ENCODE assay signal across 8 mouse cellular contexts in genomic region chr6:90736074-90736672, GRCm38 (mm10).
DNase-seq lines count a peak whose midpoint lies in the region; ATAC-seq and TF ChIP-seq lines count a peak whose summit lies in the region.

No protein-coding gene starts in this region.

- WGBS in forebrain, embryonic 13.5 days = under 1% methylated on average over 41 of the region's 69 CpGs
- WGBS in intestine, embryonic 15.5 days = under 1% methylated on average over 67 of the region's 69 CpGs
- WGBS in liver, embryonic 16.5 days (ENCODE audit: insufficient replicate concordance) = 2% methylated on average over 53 of the region's 69 CpGs

- no peak for TF ChIP-seq CTCF in bone marrow macrophage, adult 2 months (IDR thresholded peaks at IDR 0.05; ENCODE audit: low read depth, low read length)

- no peaks in the 10 kb centered on the region for H3K36me3 ChIP-seq in forebrain, embryonic 13.5 days (ENCODE audit: poor library complexity, severe bottlenecking)
- H3K36me3 ChIP-seq in intestine, embryonic 15.5 days = no peaks in the 10 kb centered on the region
- H3K36me3 ChIP-seq in liver, embryonic 16.5 days (ENCODE audit: control insufficient read depth, insufficient read depth) = no peaks in the 10 kb centered on the region

- peak overlapping the region; percentile 95 for H3K4me2 ChIP-seq in forebrain, embryonic 13.5 days
- peak overlapping the region; percentile 93 for H3K4me2 ChIP-seq in intestine, embryonic 15.5 days (replicated peaks)
- peak overlapping the region; percentile 90 for H3K4me2 ChIP-seq in liver, embryonic 16.5 days (ENCODE audit: low read depth, low read length)

- 0 out of 2 replicates have a peak, but pooled peaks cover 5% of the 10 kb centered on the region for H3K27me3 ChIP-seq in forebrain, embryonic 13.5 days
- H3K27me3 ChIP-seq in intestine, embryonic 15.5 days (replicated peaks) = no peaks in the 10 kb centered on the region
- H3K27me3 ChIP-seq in liver, embryonic 16.5 days (ENCODE audit: control insufficient read depth, insufficient read depth, low read depth, low read length) = peaks cover 34% of the 10 kb centered on the region

- no peak overlapping the region for H3K27ac ChIP-seq in bone marrow macrophage, adult 2 months (ENCODE audit: insufficient read depth, low read depth, low read length)
- no peak overlapping the region for H3K27ac ChIP-seq in forebrain, embryonic 13.5 days
- H3K27ac ChIP-seq in intestine, embryonic 15.5 days = no peak overlapping the region
- H3K27ac ChIP-seq in liver, embryonic 16.5 days (ENCODE audit: low read length) = no peak overlapping the region

- H3K9ac ChIP-seq in forebrain, embryonic 13.5 days = peak overlapping the region; percentile 79
- H3K9ac ChIP-seq in intestine, embryonic 15.5 days = peak overlapping the region; percentile 59
- peak overlapping the region; percentile 63 for H3K9ac ChIP-seq in liver, embryonic 16.5 days (ENCODE audit: low read depth, low read length)

- no peak for TF ChIP-seq POLR2A in bone marrow macrophage, adult 2 months (IDR thresholded peaks at IDR 0.05; ENCODE audit: borderline replicate concordance, low read depth, low read length)

- DNase-seq in left cerebral cortex, postnatal 36 days (ENCODE audit: low spot score in 2 of 2) = peak; percentile 39 to 51
- DNase-seq in left cerebral cortex, adult 8-10 months (ENCODE audit: low spot score in 2 of 2) = no peak
- peak; percentile 71 for DNase-seq in retina, postnatal 1 day
- no peak for DNase-seq in layer of hippocampus, adult 9-10 months (ENCODE audit: low spot score)

- H3K9me3 ChIP-seq in forebrain, embryonic 13.5 days (replicated peaks) = no peaks in the 10 kb centered on the region
- no peaks in the 10 kb centered on the region for H3K9me3 ChIP-seq in intestine, embryonic 15.5 days
- no peaks in the 10 kb centered on the region for H3K9me3 ChIP-seq in liver, embryonic 16.5 days (replicated peaks; ENCODE audit: control insufficient read depth, low read length)

- peaks cover 56% of the 10 kb centered on the region for H3K4me1 ChIP-seq in bone marrow macrophage, adult 2 months (ENCODE audit: control insufficient read depth, insufficient read depth, low read length)
- peaks cover 21% of the 10 kb centered on the region for H3K4me1 ChIP-seq in forebrain, embryonic 13.5 days
- H3K4me1 ChIP-seq in intestine, embryonic 15.5 days (replicated peaks) = peaks cover 21% of the 10 kb centered on the region
- peaks cover 19% of the 10 kb centered on the region for H3K4me1 ChIP-seq in liver, embryonic 16.5 days (ENCODE audit: control insufficient read depth, low read depth, low read length)

- intact Hi-C loops in left cerebral cortex, postnatal 36 days (cut with DNase I) = loop anchor here (5.0 kb wide), 2 partner anchors 76 to 406 kb away; no protein-coding TSS in a partner anchor

- ATAC-seq in forebrain, embryonic 13.5 days = peak; percentile 41
- ATAC-seq in intestine, embryonic 15.5 days = peak; percentile 72
- peak; percentile 25 for ATAC-seq in liver, embryonic 16.5 days (ENCODE audit: low read depth)

- peak overlapping the region; percentile 75 for H3K4me3 ChIP-seq in bone marrow macrophage, adult 2 months (ENCODE audit: insufficient read depth, low read length)
- H3K4me3 ChIP-seq in forebrain, embryonic 13.5 days = peak overlapping the region; percentile 69
- H3K4me3 ChIP-seq in intestine, embryonic 15.5 days (replicated peaks) = peak overlapping the region; percentile 83
- peak overlapping the region; percentile 73 for H3K4me3 ChIP-seq in liver, embryonic 16.5 days (ENCODE audit: low read depth, low read length)

Comparison
In these comparisons a context has a peak if more than half of its experiments do, and no peak if none do; other contexts are left out.
1. DNase-seq: peak in left cerebral cortex, postnatal 36 days (2 of 2) and retina, postnatal 1 day (single experiment); none in left cerebral cortex, adult 8-10 months (0 of 2) and layer of hippocampus, adult 9-10 months (single experiment).
2. Peak in every context shown above with its lines, with median percentiles within 50 percentile points of each other: H3K4me3 ChIP-seq, ATAC-seq, H3K4me2 ChIP-seq and H3K9ac ChIP-seq.